Mouse (Mus musculus): Measurements from ENCODE around the gene Tas1r3. TPM values are rescaled to one million over a fixed set of nuclear protein-coding genes. Genes with fewer than 3 reads are reported as not detected.

Gene Tas1r3
- polyA plus RNA-seq, 1 experiment from 2014 or later, result 0.18 TPM

Small RNA genes within 50 kb of the gene (microRNA-seq; reads per million reads assigned to microRNA genes)
- gene Gm22991, result not detected

Other genes starting within 250 kb of the Tas1r3 start
- gene Cdk11b, start 238.5 kb downstream of the Tas1r3 start, polyA plus RNA-seq (2015; fragmentation: Nextera tagmentation; extraction: Ambion mirVana), result 38.3 and 44.8 TPM in 2 replicates
- not detected in 2 replicates for gene Gm10563, start 218.0 kb downstream of the Tas1r3 start, polyA plus RNA-seq (2015; fragmentation: Nextera tagmentation; extraction: Ambion mirVana)
- gene Mmp23, start 210.0 kb downstream of the Tas1r3 start, polyA plus RNA-seq (2015; fragmentation: Nextera tagmentation; extraction: Ambion mirVana), result 56.6 and 63.4 TPM in 2 replicates
- gene Mib2, start 194.2 kb downstream of the Tas1r3 start, polyA plus RNA-seq (2015; fragmentation: Nextera tagmentation; extraction: Ambion mirVana), result 18.2 and 19.6 TPM in 2 replicates
- gene Fndc10, start 169.0 kb downstream of the Tas1r3 start, polyA plus RNA-seq (2015; fragmentation: Nextera tagmentation; extraction: Ambion mirVana), result 1.1 and 1.4 TPM in 2 replicates
- 106 and 111 TPM in 2 replicates for gene Ssu72, start 158.6 kb downstream of the Tas1r3 start, polyA plus RNA-seq (2015; fragmentation: Nextera tagmentation; extraction: Ambion mirVana)
- gene Tmem240, start 128.6 kb downstream of the Tas1r3 start, polyA plus RNA-seq (2015; fragmentation: Nextera tagmentation; extraction: Ambion mirVana), result 0.54 and 0.59 TPM in 2 replicates
- 123 TPM in 2 replicates for gene Atad3a, start 102.3 kb downstream of the Tas1r3 start, polyA plus RNA-seq (2015; fragmentation: Nextera tagmentation; extraction: Ambion mirVana)
- gene Vwa1, start 88.7 kb downstream of the Tas1r3 start, polyA plus RNA-seq (2015; fragmentation: Nextera tagmentation; extraction: Ambion mirVana), result 8.3 and 8.7 TPM in 2 replicates
- 1.4 and 1.8 TPM in 2 replicates for gene Tmem88b, start 77.5 kb downstream of the Tas1r3 start, polyA plus RNA-seq (2015; fragmentation: Nextera tagmentation; extraction: Ambion mirVana)
- gene Ankrd65, start 72.9 kb downstream of the Tas1r3 start, polyA plus RNA-seq (2015; fragmentation: Nextera tagmentation; extraction: Ambion mirVana), result 0.30 TPM in 1 of 2 replicates, not detected in the other
- gene Mrpl20, start 60.5 kb downstream of the Tas1r3 start, polyA plus RNA-seq (2015; fragmentation: Nextera tagmentation; extraction: Ambion mirVana), result 133 and 138 TPM in 2 replicates
- 126 and 129 TPM in 2 replicates for gene Ccnl2, start 50.9 kb downstream of the Tas1r3 start, polyA plus RNA-seq (2015; fragmentation: Nextera tagmentation; extraction: Ambion mirVana)
- gene Aurkaip1, start 32.1 kb downstream of the Tas1r3 start, polyA plus RNA-seq (2015; fragmentation: Nextera tagmentation; extraction: Ambion mirVana), result 124 and 132 TPM in 2 replicates
- 77.8 and 86.8 TPM in 2 replicates for gene Mxra8, start 23.7 kb downstream of the Tas1r3 start, polyA plus RNA-seq (2015; fragmentation: Nextera tagmentation; extraction: Ambion mirVana)
- gene Dvl1, start 16.0 kb downstream of the Tas1r3 start, polyA plus RNA-seq (2015; fragmentation: Nextera tagmentation; extraction: Ambion mirVana), result 3.5 TPM in 2 replicates
- 9.3 and 9.5 TPM in 2 replicates for gene Cptp, start 6.1 kb upstream of the Tas1r3 start, polyA plus RNA-seq (2015; fragmentation: Nextera tagmentation; extraction: Ambion mirVana)
- 40.5 and 41.8 TPM in 2 replicates for gene Ints11, start 6.2 kb upstream of the Tas1r3 start, polyA plus RNA-seq (2015; fragmentation: Nextera tagmentation; extraction: Ambion mirVana)
- 32.5 and 34.3 TPM in 2 replicates for gene Pusl1, start 28.4 kb upstream of the Tas1r3 start, polyA plus RNA-seq (2015; fragmentation: Nextera tagmentation; extraction: Ambion mirVana)
- 10.1 and 11.6 TPM in 2 replicates for gene Acap3, start 28.5 kb upstream of the Tas1r3 start, polyA plus RNA-seq (2015; fragmentation: Nextera tagmentation; extraction: Ambion mirVana)
- 74.9 and 80.1 TPM in 2 replicates for gene Ube2j2, start 80.5 kb upstream of the Tas1r3 start, polyA plus RNA-seq (2015; fragmentation: Nextera tagmentation; extraction: Ambion mirVana)
- 23.1 and 28.9 TPM in 2 replicates for gene C1qtnf12, start 99.0 kb upstream of the Tas1r3 start, polyA plus RNA-seq (2015; fragmentation: Nextera tagmentation; extraction: Ambion mirVana)
- gene B3galt6, start 129.3 kb upstream of the Tas1r3 start, polyA plus RNA-seq (2015; fragmentation: Nextera tagmentation; extraction: Ambion mirVana), result 8.6 and 9.1 TPM in 2 replicates
- gene Sdf4, start 129.5 kb upstream of the Tas1r3 start, polyA plus RNA-seq (2015; fragmentation: Nextera tagmentation; extraction: Ambion mirVana), result 122 and 128 TPM in 2 replicates
- gene Tnfrsf4, start 150.5 kb upstream of the Tas1r3 start, polyA plus RNA-seq (2015; fragmentation: Nextera tagmentation; extraction: Ambion mirVana), result 0.95 and 1.5 TPM in 2 replicates
- gene Tnfrsf18, start 162.8 kb upstream of the Tas1r3 start, polyA plus RNA-seq (2015; fragmentation: Nextera tagmentation; extraction: Ambion mirVana), result 2.3 and 2.6 TPM in 2 replicates
- gene Ttll10, start 196.1 kb upstream of the Tas1r3 start, polyA plus RNA-seq (2015; fragmentation: Nextera tagmentation; extraction: Ambion mirVana), result 0.33 and 0.37 TPM in 2 replicates
- gene 9430015G10Rik, start 246.6 kb upstream of the Tas1r3 start, polyA plus RNA-seq (2015; fragmentation: Nextera tagmentation; extraction: Ambion mirVana), result 17.3 and 17.4 TPM in 2 replicates